Mouse (Mus musculus): ENCODE measurements around the gene App. TPM values are rescaled to one million over a fixed set of nuclear protein-coding genes. Genes with fewer than 3 reads are reported as not detected.

The App gene
- polyA plus RNA-seq, 1 experiment from 2014 or later: 158 TPM

DNA sequence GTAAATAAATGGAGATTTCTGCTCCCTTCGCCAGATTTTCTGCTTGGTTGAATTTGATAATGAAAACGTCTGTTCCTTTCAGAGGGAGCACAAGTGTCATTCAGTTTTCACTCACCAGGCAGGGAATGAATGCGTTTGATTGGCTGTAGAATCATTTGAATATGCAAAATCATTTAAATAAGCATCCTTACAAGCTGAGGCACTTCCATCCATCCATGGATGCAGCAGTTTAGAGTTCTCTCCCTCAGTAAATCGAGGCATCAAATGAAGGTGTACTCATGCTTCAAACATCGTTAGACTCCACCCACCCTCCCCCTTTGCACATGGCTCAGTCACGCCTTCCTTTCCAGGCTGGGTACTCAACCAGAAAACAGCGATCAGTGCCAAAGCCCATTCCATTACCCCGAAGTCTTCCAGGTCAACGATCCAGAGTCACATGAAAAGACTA lies 80.9 kb downstream of the App start:
- no peaks in the 10 kb centered on the region for H3K9me3 ChIP-seq (replicated peaks; ENCODE audit: control insufficient read depth, low read length)
- no peaks in the 10 kb centered on the region for H3K36me3 ChIP-seq (ENCODE audit: control insufficient read depth, insufficient read depth, low read length)
- peak overlapping the region; percentile 4 for H3K4me2 ChIP-seq (ENCODE audit: low read length)
- H3K4me1 ChIP-seq (ENCODE audit: control insufficient read depth, insufficient read depth, low read length): peaks cover 62% of the 10 kb centered on the region
- WGBS: 9% methylated on average over 9 of the region's 9 CpGs
- DNase-seq (ENCODE audit: low spot score) (peak; percentile 95), ATAC-seq (peak; percentile 91)
- no peak overlapping the region for H3K9ac ChIP-seq (ENCODE audit: low read length)
- no peaks in the 10 kb centered on the region for H3K27me3 ChIP-seq (replicated peaks; ENCODE audit: control insufficient read depth, insufficient read depth, low read length)
- H3K4me3 ChIP-seq (ENCODE audit: low read depth, low read length): no peak overlapping the region
- peak overlapping the region; percentile 29 for H3K27ac ChIP-seq (ENCODE audit: low read depth, low read length)

- Histone ChIP-seq H3K27me3 (replicated peaks; ENCODE audit: control insufficient read depth, insufficient read depth, low read length) (no peaks in the 10 kb centered on the region), H3K9me3 (replicated peaks; ENCODE audit: control insufficient read depth, low read length) (no peaks in the 10 kb centered on the region), H3K36me3 (ENCODE audit: control insufficient read depth, insufficient read depth, low read length) (no peaks in the 10 kb centered on the region), H3K4me2 (ENCODE audit: low read length) (peak overlapping the region; percentile 4), H3K4me3 (ENCODE audit: low read depth, low read length) (no peak overlapping the region), H3K4me1 (ENCODE audit: control insufficient read depth, insufficient read depth, low read length) (peaks cover 66% of the 10 kb centered on the region), H3K9ac (ENCODE audit: low read length) (no peak overlapping the region), H3K27ac (ENCODE audit: low read depth, low read length) (peak overlapping the region; percentile 29)
- 42% methylated on average over 1 of the region's 1 CpGs for WGBS
- DNase-seq (ENCODE audit: low spot score) (no peak), ATAC-seq (no peak; the same call in 1 of the 2 replicates)
Observed at GRCm38 (mm10) chr16:85092183-85092582, 81.4 kb downstream of the App start.

DNA sequence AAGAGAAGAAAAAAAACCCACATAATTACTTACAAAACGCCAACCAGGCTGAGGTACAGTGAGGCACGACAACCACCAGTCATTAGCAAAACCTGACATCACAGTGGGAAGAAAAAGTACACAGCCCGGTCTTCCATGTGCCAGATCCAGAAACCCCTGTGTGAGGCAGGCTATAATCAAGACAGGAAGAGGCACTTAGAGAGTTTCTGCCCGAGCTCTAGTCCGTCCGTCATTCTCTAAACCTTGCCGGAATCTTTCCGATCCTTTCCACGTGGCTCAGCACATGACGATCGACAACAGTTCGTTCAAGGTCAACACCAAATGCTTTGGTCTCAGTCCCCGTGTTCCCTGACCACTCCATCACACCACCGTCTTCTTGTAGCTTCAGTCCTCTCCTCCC lies 82.6 kb downstream of the App start:
- no peak overlapping the region for H3K4me3 ChIP-seq (ENCODE audit: low read depth, low read length)
- peak overlapping the region; percentile 29 for H3K27ac ChIP-seq (ENCODE audit: low read depth, low read length)
- DNase-seq (ENCODE audit: low spot score) (peak; percentile 61), ATAC-seq (peak; percentile 3; the same call in 1 of the 2 replicates)
- H3K36me3 ChIP-seq (ENCODE audit: control insufficient read depth, insufficient read depth, low read length): no peaks in the 10 kb centered on the region
- no peaks in the 10 kb centered on the region for H3K27me3 ChIP-seq (replicated peaks; ENCODE audit: control insufficient read depth, insufficient read depth, low read length)
- H3K9me3 ChIP-seq (replicated peaks; ENCODE audit: control insufficient read depth, low read length): no peaks in the 10 kb centered on the region
- peak overlapping the region; percentile 28 for H3K4me2 ChIP-seq (ENCODE audit: low read length)
- 0 out of 2 replicates have a peak overlapping the region, but pooled peaks have one; percentile 13 for H3K9ac ChIP-seq (ENCODE audit: low read length)
- H3K4me1 ChIP-seq (ENCODE audit: control insufficient read depth, insufficient read depth, low read length): peaks cover 66% of the 10 kb centered on the region
- 46% methylated on average over 14 of the region's 14 CpGs for WGBS

DNA sequence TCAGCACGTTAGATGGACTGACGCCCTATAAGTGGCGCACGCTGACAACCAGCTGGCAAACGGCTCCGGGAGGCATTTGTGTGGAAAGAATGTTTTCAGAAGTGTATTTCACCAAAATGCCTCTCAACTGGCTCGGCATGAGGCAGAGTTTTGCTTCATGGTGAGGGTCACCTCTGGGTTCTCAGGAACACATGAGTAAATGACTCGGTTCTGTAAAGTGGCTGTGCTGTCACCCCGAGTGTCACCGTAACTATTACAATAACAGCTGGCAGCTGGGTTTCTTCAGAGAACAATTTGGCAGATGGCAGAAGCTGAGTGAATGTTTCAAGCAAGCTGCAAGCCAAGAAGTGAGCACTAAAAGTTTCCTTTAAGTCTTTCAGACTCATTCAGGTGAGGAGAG lies 85.4 kb downstream of the App start:
- DNase-seq (ENCODE audit: low spot score) (peak; percentile 66), ATAC-seq (no peak)
- 0 out of 2 replicates have a peak, but pooled peaks cover 3% of the 10 kb centered on the region for H3K36me3 ChIP-seq (ENCODE audit: control insufficient read depth, insufficient read depth, low read length)
- no peaks in the 10 kb centered on the region for H3K9me3 ChIP-seq (replicated peaks; ENCODE audit: control insufficient read depth, low read length)
- no peaks in the 10 kb centered on the region for H3K27me3 ChIP-seq (replicated peaks; ENCODE audit: control insufficient read depth, insufficient read depth, low read length)
- peaks cover 61% of the 10 kb centered on the region for H3K4me1 ChIP-seq (ENCODE audit: control insufficient read depth, insufficient read depth, low read length)
- H3K4me2 ChIP-seq (ENCODE audit: low read length): no peak overlapping the region
- 39% methylated on average over 10 of the region's 10 CpGs for WGBS
- H3K4me3 ChIP-seq (ENCODE audit: low read depth, low read length): no peak overlapping the region
- no peak overlapping the region for H3K9ac ChIP-seq (ENCODE audit: low read length)
- H3K27ac ChIP-seq (ENCODE audit: low read depth, low read length): no peak overlapping the region

GRCm38 (mm10) chr16:85086303-85086702 lies 87.3 kb downstream of the App start:
- Histone ChIP-seq H3K4me1 (ENCODE audit: control insufficient read depth, insufficient read depth, low read length) (peaks cover 44% of the 10 kb centered on the region), H3K9ac (ENCODE audit: low read length) (no peak overlapping the region), H3K9me3 (replicated peaks; ENCODE audit: control insufficient read depth, low read length) (no peaks in the 10 kb centered on the region), H3K36me3 (ENCODE audit: control insufficient read depth, insufficient read depth, low read length) (peaks cover 15% of the 10 kb centered on the region; the same call in 1 of the 2 replicates), H3K4me3 (ENCODE audit: low read depth, low read length) (no peak overlapping the region), H3K27me3 (replicated peaks; ENCODE audit: control insufficient read depth, insufficient read depth, low read length) (no peaks in the 10 kb centered on the region), H3K4me2 (ENCODE audit: low read length) (no peak overlapping the region), H3K27ac (ENCODE audit: low read depth, low read length) (no peak overlapping the region)
- no peak for DNase-seq (ENCODE audit: low spot score)
- no peak for ATAC-seq
- WGBS: 87% methylated on average over 14 of the region's 14 CpGs

DNA sequence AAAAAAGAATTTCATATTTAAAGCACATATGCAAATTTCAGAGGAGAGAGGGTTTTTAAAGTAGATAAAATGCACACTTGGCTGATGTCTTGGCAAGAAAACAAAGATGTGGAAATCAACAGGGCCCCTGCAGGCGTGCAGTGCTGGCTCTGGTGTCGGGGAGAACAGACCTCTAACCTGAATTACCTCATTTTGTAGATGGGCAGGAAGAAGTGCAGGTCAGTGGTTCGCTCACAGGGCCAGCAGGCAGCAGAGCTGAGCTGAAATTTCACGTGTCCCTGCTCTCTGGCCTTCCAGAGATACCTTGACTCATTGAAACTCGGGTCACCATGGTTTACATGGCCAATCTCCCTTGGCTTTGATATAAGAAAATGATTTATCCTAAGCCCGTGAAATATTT lies 87.7 kb downstream of the App start:
- 52% methylated on average over 6 of the region's 6 CpGs for WGBS
- ATAC-seq: no peak; the same call in 1 of the 2 replicates
- peak overlapping the region; percentile 52; the same call in 1 of the 2 replicates for H3K27ac ChIP-seq (ENCODE audit: low read depth, low read length)

GRCm38 (mm10) chr16:85084152-85084551 lies 89.4 kb downstream of the App start:
- no peak overlapping the region for H3K4me3 ChIP-seq (ENCODE audit: low read depth, low read length)
- peaks cover 31% of the 10 kb centered on the region for H3K4me1 ChIP-seq (ENCODE audit: control insufficient read depth, insufficient read depth, low read length)
- H3K27me3 ChIP-seq (replicated peaks; ENCODE audit: control insufficient read depth, insufficient read depth, low read length): no peaks in the 10 kb centered on the region
- no peak overlapping the region for H3K27ac ChIP-seq (ENCODE audit: low read depth, low read length)
- no peaks in the 10 kb centered on the region for H3K9me3 ChIP-seq (replicated peaks; ENCODE audit: control insufficient read depth, low read length)
- H3K9ac ChIP-seq (ENCODE audit: low read length): no peak overlapping the region
- no peak overlapping the region for H3K4me2 ChIP-seq (ENCODE audit: low read length)
- no peak for ATAC-seq
- DNase-seq (ENCODE audit: low spot score): no peak
- 97% methylated on average over 1 of the region's 1 CpGs for WGBS
- H3K36me3 ChIP-seq (ENCODE audit: control insufficient read depth, insufficient read depth, low read length): peaks cover 23% of the 10 kb centered on the region; the same call in 1 of the 2 replicates

More for the DNA sequence above, 87.7 kb downstream of the App start:
- Histone ChIP-seq H3K4me2 (ENCODE audit: low read length) (no peak overlapping the region), H3K4me1 (ENCODE audit: control insufficient read depth, insufficient read depth, low read length) (peaks cover 40% of the 10 kb centered on the region), H3K9ac (ENCODE audit: low read length) (no peak overlapping the region), H3K36me3 (ENCODE audit: control insufficient read depth, insufficient read depth, low read length) (peaks cover 15% of the 10 kb centered on the region; the same call in 1 of the 2 replicates), H3K4me3 (ENCODE audit: low read depth, low read length) (no peak overlapping the region), H3K27me3 (replicated peaks; ENCODE audit: control insufficient read depth, insufficient read depth, low read length) (no peaks in the 10 kb centered on the region), H3K9me3 (replicated peaks; ENCODE audit: control insufficient read depth, low read length) (no peaks in the 10 kb centered on the region)
- DNase-seq (ENCODE audit: low spot score): peak; percentile 34

DNA sequence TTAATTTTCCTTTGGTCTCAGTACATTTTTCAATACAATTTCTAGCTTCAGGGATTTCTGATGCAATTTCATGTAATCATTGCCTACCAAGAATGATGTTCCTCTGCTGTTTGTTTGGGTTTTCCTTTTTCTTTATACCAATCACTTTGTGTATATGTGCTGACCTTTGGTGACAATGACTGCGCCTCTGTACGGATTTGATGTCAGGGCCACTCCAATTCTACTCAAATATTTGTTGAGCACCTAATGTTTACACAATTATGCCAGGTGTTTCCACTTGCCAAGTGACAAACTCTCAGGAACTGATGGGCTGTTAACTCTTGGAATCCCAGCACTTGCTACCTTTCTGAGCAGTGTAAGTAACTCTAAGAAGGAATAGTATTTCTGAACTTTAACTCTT lies 98.2 kb downstream of the App start:
- Histone ChIP-seq H3K9me3 (replicated peaks; ENCODE audit: control insufficient read depth, low read length) (no peaks in the 10 kb centered on the region), H3K4me3 (ENCODE audit: low read depth, low read length) (no peak overlapping the region), H3K4me1 (ENCODE audit: control insufficient read depth, insufficient read depth, low read length) (no peaks in the 10 kb centered on the region), H3K9ac (ENCODE audit: low read length) (no peak overlapping the region), H3K27me3 (replicated peaks; ENCODE audit: control insufficient read depth, insufficient read depth, low read length) (no peaks in the 10 kb centered on the region), H3K36me3 (ENCODE audit: control insufficient read depth, insufficient read depth, low read length) (peaks cover 50% of the 10 kb centered on the region; the same call in 1 of the 2 replicates), H3K27ac (ENCODE audit: low read depth, low read length) (no peak overlapping the region), H3K4me2 (ENCODE audit: low read length) (no peak overlapping the region)
- no peak for DNase-seq (ENCODE audit: low spot score)
- 89% methylated on average over 2 of the region's 2 CpGs for WGBS
- no peak for ATAC-seq

DNA sequence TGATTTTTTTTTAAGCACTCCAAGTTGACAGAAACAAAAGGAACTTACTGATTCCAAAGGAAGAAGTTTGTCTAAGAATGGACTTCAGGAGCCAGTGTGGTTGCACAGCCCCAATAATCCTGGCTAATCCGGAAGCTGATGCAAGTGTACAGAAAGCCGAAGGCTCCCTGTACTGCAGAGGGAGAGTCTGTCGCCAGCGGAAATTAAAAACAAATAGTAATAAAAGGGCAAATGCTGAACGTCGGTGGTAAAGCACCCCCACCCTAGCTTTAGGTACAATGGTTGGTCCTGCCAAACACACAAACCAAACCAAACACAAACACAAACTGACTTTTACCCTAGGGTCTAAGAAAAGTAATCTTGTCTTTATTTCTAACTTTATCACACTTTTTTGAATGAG lies 98.7 kb downstream of the App start:
- 92% methylated on average over 6 of the region's 6 CpGs for WGBS
- H3K9me3 ChIP-seq (replicated peaks; ENCODE audit: control insufficient read depth, low read length): no peaks in the 10 kb centered on the region
- H3K36me3 ChIP-seq (ENCODE audit: control insufficient read depth, insufficient read depth, low read length): peaks cover 49% of the 10 kb centered on the region; the same call in 1 of the 2 replicates
- no peak overlapping the region for H3K9ac ChIP-seq (ENCODE audit: low read length)
- H3K4me2 ChIP-seq (ENCODE audit: low read length): no peak overlapping the region
- no peak overlapping the region for H3K4me3 ChIP-seq (ENCODE audit: low read depth, low read length)
- H3K27me3 ChIP-seq (replicated peaks; ENCODE audit: control insufficient read depth, insufficient read depth, low read length): no peaks in the 10 kb centered on the region
- no peaks in the 10 kb centered on the region for H3K4me1 ChIP-seq (ENCODE audit: control insufficient read depth, insufficient read depth, low read length)
- no peak overlapping the region for H3K27ac ChIP-seq (ENCODE audit: low read depth, low read length)
- ATAC-seq: no peak
- DNase-seq (ENCODE audit: low spot score): no peak
